Mouse (Mus musculus): ENCODE data around the gene Ireb2. TPM values are rescaled to one million over a fixed set of nuclear protein-coding genes. Genes with fewer than 3 reads are reported as not detected.

Gene Ireb2
- polyA plus RNA-seq (2017; shearing (Covaris generic)), result 10 to 100 TPM; 19.2 to 20.4 TPM

GRCm38 (mm10) chr9:54863363-54864281, at the start of gene Ireb2:
TSS of gene Ireb2 (plus strand) at chr9:54863789.

GRCm38 (mm10) chr9:54917010-54917677, 53.6 kb downstream of the Ireb2 start, which contains the start of gene Hykk:
TSS of gene Hykk (plus strand) at chr9:54917283.

GRCm38 (mm10) chr9:54950575-54951321, 87.2 kb downstream of the Ireb2 start, which contains the start of the genes Psma4 and AY074887:
TSS of gene Psma4 (plus strand) at chr9:54950790.
TSS of gene AY074887 (minus strand) at chr9:54950998.

Other genes with a start within 250 kb of the Ireb2 start
- 10 to 100 TPM; 27.1 to 88.9 TPM for gene Acsbg1, start 201.9 kb upstream of the Ireb2 start, polyA plus RNA-seq (2017; shearing (Covaris generic))
- 10 to 100 TPM; 23.6 to 24.0 TPM for gene Dnaja4, start 164.9 kb upstream of the Ireb2 start, polyA plus RNA-seq (2017; shearing (Covaris generic))
- 100 to 1,000 TPM in 1 of 2 experiments, 10 to 100 TPM in 1; 88.3 to 106 TPM for gene Wdr61, start 129.3 kb upstream of the Ireb2 start, polyA plus RNA-seq (2017; shearing (Covaris generic))
- gene Crabp1, start 99.0 kb upstream of the Ireb2 start, polyA plus RNA-seq (2017; shearing (Covaris generic)), result not detected
- under 1 TPM; 0.37 to 0.77 TPM for gene Hykk, start 53.5 kb downstream of the Ireb2 start, polyA plus RNA-seq (2017; shearing (Covaris generic))
- 100 to 1,000 TPM; 311 to 343 TPM for gene Psma4, start 87.0 kb downstream of the Ireb2 start, polyA plus RNA-seq (2017; shearing (Covaris generic))
- under 1 TPM in 1 of 2 experiments, not detected in 1; 0.42 TPM for gene AY074887, start 87.2 kb downstream of the Ireb2 start, polyA plus RNA-seq (2017; shearing (Covaris generic))
- gene Chrna5, start 117.1 kb downstream of the Ireb2 start, polyA plus RNA-seq (2017; shearing (Covaris generic)), result under 1 TPM in 1 of 2 experiments, not detected in 1; 0.29 TPM
- under 1 TPM in 1 of 2 experiments, not detected in 1; 0.38 TPM for gene Chrna3, start 162.8 kb downstream of the Ireb2 start, polyA plus RNA-seq (2017; shearing (Covaris generic))
- gene Chrnb4, start 185.0 kb downstream of the Ireb2 start, polyA plus RNA-seq (2017; shearing (Covaris generic)), result under 1 TPM in 1 of 2 experiments, not detected in 1; 0.11 TPM